Mouse (Mus musculus) adipocyte (in vitro differentiated cells): ENCODE measurements around the gene Dab1.

Experiments used
- DNase-seq: peaks from one replicate; pipeline ENCODE4 v3.0.0-alpha.2; 2016; ENCODE audit warnings: low spot score

The Dab1 gene

DNA sequence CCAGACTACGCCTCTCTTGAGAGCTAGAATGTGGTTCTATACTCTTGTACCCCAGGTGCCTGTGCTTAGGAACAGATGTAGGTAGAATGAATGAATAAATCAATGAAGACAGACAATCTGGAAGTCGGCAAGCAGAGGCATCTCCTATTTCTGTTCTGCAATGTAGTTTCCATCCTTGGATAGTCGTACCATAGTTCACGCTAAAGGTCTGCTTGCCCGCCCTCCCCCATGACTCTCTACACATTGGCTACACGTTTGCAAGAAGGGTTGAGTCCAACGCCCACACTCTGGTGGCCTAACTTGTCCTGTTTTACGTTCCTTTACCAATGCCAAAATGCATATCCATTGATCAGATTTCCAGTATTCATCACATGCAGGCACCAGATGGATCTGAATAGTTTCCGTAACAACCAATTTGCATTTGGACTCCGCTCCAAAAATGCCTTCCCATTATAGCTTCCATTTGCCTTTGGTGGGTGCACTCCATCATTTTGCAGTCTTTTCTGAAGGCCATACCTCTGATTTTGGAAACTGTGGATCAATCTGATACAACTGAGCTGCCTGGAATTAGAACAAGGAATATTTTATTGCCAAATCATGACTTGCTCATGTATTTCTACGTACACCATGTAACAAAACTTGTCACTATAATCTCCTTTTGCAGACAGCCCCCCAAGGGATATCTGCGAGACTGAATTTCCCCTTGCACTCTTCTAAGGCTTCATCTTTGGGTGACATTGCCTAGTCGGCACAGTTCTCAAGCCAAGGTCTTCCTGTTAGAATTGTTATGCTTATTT, 494.2 kb downstream of the Dab1 start:
- DNase-seq, result no peak

GRCm38 (mm10) chr4:104114006-104114361, 494.8 kb downstream of the Dab1 start:
- DNase-seq, result no peak

GRCm38 (mm10) chr4:104120108-104120507, 500.9 kb downstream of the Dab1 start:
- DNase-seq, result no peak

- no peak for DNase-seq
These were observed 502.8 kb downstream of the Dab1 start for GRCm38 (mm10) chr4:104121959-104122358.

- DNase-seq, result no peak
These were observed 503.2 kb downstream of the Dab1 start for GRCm38 (mm10) chr4:104122364-104122763.

DNA sequence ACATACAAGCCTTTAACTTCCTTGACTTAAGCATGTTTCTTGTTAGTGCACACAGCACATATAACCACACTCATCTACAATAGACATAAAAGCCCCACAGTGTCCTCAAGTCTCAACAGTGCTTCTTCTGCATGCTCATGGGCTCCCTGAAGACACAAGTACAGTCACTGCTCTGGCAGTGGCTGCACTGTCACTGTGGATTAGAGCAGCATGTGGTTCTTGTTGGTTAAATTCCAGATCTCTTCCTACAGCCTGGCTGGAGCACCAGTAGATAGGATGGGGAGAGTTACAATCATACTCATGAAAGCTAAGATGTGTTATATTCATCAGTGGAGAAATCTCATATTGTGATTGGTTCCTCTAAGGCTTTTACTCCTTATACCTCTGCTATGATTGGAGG, 534.5 kb downstream of the Dab1 start:
- no peak for DNase-seq

GRCm38 (mm10) chr4:104178067-104178466, 558.9 kb downstream of the Dab1 start:
- DNase-seq, result no peak

- no peak for DNase-seq
These were observed 567.2 kb downstream of the Dab1 start for GRCm38 (mm10) chr4:104186311-104186710.

GRCm38 (mm10) chr4:104198635-104199034, 579.5 kb downstream of the Dab1 start:
- no peak for DNase-seq

DNA sequence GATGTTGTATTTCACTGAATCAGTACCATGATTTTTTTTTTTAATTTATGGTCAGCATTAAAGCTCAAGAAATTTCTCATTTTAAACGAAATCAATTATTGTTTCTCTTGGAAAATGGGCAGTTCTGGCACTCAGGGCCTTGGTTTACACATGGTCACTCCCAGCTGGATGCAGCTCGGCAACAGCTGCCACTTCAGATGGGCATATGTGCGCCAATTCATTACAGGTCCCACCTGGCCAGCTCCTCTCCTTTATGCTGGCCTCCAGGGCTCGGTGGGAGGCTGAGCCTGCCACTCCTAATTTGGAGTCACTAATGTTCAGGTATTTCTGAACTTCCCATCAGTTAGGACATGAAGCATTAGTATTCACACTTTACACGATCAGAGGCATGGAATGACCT, 582.5 kb downstream of the Dab1 start:
- no peak for DNase-seq

- DNase-seq, result no peak
These were observed 584.9 kb downstream of the Dab1 start for GRCm38 (mm10) chr4:104204047-104204446.

DNA sequence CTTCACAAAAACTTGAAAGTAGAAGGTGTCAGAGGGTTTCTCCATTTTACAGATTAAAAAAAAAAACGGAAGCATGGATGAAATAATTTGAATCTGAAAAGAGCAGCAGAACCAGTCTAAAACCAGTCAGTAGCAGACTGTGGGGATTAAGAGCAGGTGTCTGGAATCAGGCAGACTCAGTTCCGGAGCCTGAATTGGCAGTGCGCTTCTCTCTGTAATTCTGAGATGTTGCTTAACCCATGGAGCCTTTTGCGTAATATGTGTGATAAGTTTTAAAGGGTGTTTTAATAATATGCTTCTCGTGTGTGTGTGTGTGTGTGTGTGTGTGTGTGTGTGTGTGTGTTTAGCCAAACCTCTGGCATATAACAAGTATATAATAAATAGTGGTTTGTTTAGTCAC, 587.5 kb downstream of the Dab1 start:
- no peak for DNase-seq

GRCm38 (mm10) chr4:104209081-104209480, 589.9 kb downstream of the Dab1 start:
- DNase-seq, result no peak

DNA sequence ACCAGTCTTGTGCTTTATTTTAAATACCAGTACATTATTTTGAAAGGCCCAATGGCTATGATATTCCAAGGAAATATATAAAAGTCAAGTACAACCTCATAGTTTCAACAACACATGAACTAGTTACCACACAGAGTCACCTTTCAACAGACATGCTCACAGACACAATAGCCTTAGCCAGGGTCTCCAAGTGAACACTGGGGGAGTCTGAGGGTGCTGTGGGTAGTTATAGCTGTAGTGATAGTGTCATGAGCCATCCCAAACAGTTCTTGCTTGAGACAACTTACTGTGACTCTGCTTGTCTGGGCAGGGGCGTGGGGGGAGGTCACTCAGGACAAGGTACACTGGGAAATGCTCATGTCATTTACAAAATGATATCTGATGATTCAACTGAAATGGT, 591.6 kb downstream of the Dab1 start:
- DNase-seq, result no peak

DNA sequence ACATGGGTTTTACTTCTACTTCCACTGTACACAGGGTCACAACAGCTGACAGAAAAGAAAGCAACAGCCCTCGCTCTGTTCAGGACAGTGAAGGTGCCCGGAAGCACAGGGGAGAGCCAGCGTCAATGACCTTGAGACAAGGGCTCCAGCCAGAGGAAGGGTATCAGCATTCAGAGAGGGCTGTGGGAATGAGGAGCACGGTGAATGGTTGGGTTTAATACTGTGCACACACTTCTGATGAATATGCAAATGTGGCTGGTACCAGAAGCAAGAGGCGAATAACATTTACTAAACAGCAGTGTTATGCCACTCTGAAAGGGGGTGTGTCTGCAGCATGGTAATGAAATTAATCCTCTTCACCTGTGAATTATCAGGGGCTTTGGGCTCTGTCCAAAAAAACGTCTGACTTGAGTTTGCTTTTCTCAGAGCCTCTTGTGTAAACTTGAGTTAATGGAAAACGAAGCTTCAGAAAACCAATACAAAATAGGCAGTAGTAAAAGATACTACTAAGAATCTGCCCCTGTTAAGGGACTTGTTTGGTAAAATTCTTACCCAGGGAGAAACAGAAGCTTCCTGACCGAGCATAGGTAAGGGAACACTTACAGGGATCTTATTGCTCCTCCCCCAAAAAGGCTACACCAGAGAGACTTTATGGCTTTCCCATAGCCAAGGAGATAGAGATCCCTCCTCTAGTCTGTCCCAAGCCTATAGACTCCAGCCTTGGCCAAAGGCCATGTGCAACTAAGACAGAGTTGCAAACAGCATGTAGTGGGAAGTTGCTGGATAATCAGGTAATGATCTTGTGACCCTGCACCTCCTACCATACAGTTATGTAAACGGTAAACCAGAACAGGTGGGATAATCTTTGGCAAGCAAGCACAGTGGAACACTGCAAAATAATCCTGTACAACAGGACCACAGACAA, 592.6 kb downstream of the Dab1 start:
- DNase-seq, result no peak

- DNase-seq, result no peak
These were observed 595.6 kb downstream of the Dab1 start for GRCm38 (mm10) chr4:104214724-104215123.

- no peak for DNase-seq
These were observed 598.2 kb downstream of the Dab1 start for GRCm38 (mm10) chr4:104217336-104217735.

DNA sequence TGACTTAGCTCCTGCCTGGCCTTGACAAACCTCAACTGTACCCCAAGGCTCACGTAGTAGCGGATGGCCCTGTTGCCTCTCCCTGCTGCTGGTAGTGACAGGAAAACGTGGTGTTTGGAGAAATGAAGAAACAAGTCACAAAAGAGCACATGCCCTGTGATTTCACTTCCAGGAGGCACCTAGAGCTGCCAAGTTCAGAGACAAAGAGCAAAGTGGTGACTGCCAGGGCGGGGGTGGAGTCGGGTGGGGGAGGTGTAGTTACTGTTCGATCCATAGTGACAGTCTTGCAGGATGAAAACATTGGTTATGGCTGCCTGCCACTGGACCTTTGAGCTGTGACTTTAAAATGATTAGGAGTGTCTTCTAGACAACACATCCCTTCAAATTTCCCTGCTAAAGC, 599.6 kb downstream of the Dab1 start:
- no peak for DNase-seq

GRCm38 (mm10) chr4:104220099-104220498, 600.9 kb downstream of the Dab1 start:
- no peak for DNase-seq

DNA sequence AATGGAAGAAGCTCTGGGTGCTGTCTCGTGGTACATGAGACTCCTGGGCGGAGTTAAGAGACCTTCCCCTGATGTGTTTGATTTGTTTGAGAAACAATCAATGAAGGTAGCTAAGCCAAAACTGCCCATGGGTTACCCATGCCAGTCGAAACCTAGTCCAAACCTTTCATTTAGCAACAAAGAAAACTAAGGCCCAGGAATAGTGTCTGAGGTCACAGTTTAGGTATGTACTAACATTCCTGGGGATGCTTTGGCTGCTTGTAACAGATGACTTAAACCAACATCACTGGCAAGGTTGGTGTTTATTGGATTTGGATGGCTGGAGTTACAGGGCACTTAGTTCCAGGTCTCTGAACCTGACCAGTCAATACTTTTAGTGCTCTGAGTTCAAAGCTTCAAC, 610.1 kb downstream of the Dab1 start:
- DNase-seq, result no peak

DNA sequence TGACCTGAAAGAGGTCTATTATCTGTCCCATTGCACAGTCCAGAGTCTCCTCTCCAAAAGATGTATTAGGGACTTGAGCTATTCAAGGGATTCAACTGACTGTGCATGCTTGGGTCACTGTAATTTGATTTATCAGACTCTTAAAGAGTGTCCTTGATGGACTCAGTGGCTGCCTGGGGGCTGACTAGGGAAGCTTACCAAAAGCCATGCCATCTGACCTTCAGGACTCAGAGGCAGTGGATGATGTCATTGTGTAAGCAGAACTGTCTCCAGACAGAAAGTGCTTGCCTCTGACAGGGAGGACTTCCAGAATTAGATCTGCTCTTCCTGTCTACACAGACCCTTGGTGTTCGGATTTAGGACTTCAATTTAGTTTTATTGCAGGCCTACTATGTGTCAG, 627.3 kb downstream of the Dab1 start:
- no peak for DNase-seq

GRCm38 (mm10) chr4:104249462-104249861, 630.3 kb downstream of the Dab1 start:
- no peak for DNase-seq

DNA sequence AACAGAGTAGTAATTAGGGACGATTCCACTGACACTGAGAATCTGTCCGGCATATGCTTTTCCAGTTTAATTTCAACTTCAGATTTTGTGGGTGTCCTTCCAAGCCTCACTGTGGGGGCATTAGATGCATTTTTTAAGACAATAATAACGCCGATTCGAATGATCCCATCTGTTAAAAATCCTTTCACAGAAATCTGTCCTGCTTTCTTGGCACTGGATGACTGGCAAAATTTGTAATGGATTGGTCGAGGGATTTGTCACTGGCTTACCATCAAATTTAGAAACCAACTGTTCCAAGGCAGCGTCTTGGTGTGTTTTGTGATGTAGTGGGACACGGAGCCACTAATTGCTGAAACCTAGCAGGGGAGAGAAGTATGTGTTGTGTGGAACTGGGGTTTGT, 638.6 kb downstream of the Dab1 start:
- no peak for DNase-seq
